Mouse (Mus musculus): ENCODE data around the gene Nol4l. TPM values are rescaled to one million over a fixed set of nuclear protein-coding genes. Genes with fewer than 3 reads are reported as not detected.

Gene Nol4l
- 5.9 and 7.2 TPM in 2 replicates for polyA plus RNA-seq (2012; rRNA removed)

GRCm38 (mm10) chr2:153529931-153530766 lies at the start of gene Nol4l:
Nol4l (minus strand) TSS chr2:153529971.

GRCm38 (mm10) chr2:153492573-153493392 lies 37.0 kb downstream of the Nol4l start, which contains the start of gene 4930404H24Rik:
4930404H24Rik (plus strand) TSS chr2:153492790.

Other genes with a start within 250 kb of the Nol4l start
- 1.3 and 1.9 TPM in 2 replicates for gene Kif3b, start 238.6 kb downstream of the Nol4l start, polyA plus RNA-seq (2012; rRNA removed)
- 1.9 and 3.1 TPM in 2 replicates for gene Asxl1, start 184.1 kb downstream of the Nol4l start, polyA plus RNA-seq (2012; rRNA removed)
- not detected in 2 replicates for gene 4930404H24Rik, start 37.2 kb downstream of the Nol4l start, polyA plus RNA-seq (2012; rRNA removed)
- 11.9 and 12.3 TPM in 2 replicates for gene Commd7, start 102.8 kb upstream of the Nol4l start, polyA plus RNA-seq (2012; rRNA removed)
- gene Dnmt3b, start 119.5 kb upstream of the Nol4l start, polyA plus RNA-seq (2012; rRNA removed): 0.73 and 0.94 TPM in 2 replicates
- not detected in 2 replicates for gene Dnmt3c, start 166.7 kb upstream of the Nol4l start, polyA plus RNA-seq (2012; rRNA removed)
- gene Mapre1, start 211.3 kb upstream of the Nol4l start, polyA plus RNA-seq (2012; rRNA removed): 1.7 and 2.0 TPM in 2 replicates
- 0.04 and 0.22 TPM in 2 replicates for gene Efcab8, start 250.0 kb upstream of the Nol4l start, polyA plus RNA-seq (2012; rRNA removed)

Measured in stomach, adult 2 months (tissue).